Mouse (Mus musculus) heart, adult 18-20 months (tissue): ENCODE measurements at regions not wholly inside any gene's neighbourhood (a gene's known extent, or its start where the extent isn't known, plus 50 kb on each side); places are given as distances from the start of the nearest gene placed in this dataset.
A peak's percentile ranks its signal among the peaks of the same experiment; 100 is the strongest.

Source experiments
- DNase-seq, 2 experiments: peaks; one replicate each; pipeline ENCODE4 v3.0.0; 2021 to 2022; ENCODE audit warnings: mixed read lengths in 1 of 2

- DNase-seq, result no peak
These were observed 231.2 kb upstream of the Msx2 start for GRCm38 (mm10) chr13:53704104-53704503.

DNA sequence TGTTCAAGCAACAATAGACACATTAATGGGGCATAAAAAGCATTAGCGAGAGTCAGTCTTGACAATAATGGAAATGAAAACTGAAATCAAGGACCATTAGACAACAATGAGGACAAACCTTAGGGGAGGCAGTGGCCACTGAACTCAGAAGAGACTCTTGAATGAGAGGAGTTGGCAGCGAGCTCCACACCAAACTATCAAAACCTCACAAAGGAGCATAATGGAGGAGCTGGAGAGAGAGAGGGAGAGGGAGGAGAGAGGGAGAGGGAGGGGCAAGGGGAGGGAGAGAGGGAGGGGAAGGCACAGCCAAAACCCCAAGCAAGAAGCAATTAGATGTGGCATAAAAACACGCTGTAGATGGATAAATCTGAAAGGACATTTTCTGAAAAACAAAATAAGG, 227.4 kb upstream of the Msx2 start:
- DNase-seq, result no peak

DNA sequence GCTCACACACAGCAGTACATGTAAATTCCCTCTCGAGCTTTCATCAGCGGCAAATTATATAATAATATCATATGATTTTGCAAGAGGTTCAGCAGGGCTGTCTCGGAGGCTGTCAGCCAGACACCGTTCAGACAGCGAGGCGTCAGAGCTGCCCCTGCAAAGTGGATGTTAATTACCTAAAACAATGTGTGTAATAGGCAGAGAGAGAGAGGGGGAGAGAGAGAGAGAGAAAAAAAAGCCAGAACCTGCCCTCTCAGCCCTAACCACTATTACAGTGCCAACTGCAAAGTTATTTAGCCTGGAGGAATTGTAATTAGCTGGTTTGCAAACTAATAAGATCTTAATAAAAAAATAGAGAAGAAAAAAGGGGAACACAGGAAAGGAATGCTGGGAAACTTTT, 225.1 kb upstream of the Msx2 start:
- no peak for DNase-seq

DNA sequence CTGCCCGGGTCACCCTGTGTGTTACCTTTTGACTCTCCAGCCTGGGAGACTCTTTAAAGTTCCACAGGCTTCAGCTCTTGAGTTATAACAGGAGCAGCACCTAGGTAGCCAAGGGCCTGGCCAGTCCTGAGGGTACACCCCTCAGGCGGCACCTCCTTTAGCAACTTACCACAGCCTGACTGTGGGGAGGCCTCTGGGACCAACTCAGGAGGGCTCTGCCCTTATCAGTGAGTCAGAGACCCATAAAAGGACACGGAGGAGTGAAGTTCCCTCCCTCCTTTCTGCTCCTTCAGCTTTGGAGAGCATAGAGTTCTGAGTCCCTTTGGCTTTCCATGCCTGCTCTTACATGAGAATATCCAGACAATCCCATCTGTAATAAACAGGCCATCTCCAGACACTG, 222.5 kb upstream of the Msx2 start:
- DNase-seq, result no peak

GRCm38 (mm10) chr13:53688934-53689333, 216.1 kb upstream of the Msx2 start:
- DNase-seq, result no peak

GRCm38 (mm10) chr13:53688489-53688888, 215.6 kb upstream of the Msx2 start:
- peak; percentile 44 to 79 for DNase-seq

- no peak for DNase-seq
These were observed 211.6 kb upstream of the Msx2 start for GRCm38 (mm10) chr13:53684498-53684897.

- no peak for DNase-seq
These were observed 204.3 kb upstream of the Msx2 start for GRCm38 (mm10) chr13:53677187-53677586.

GRCm38 (mm10) chr13:53670361-53670760, 197.5 kb upstream of the Msx2 start:
- DNase-seq, result no peak

DNA sequence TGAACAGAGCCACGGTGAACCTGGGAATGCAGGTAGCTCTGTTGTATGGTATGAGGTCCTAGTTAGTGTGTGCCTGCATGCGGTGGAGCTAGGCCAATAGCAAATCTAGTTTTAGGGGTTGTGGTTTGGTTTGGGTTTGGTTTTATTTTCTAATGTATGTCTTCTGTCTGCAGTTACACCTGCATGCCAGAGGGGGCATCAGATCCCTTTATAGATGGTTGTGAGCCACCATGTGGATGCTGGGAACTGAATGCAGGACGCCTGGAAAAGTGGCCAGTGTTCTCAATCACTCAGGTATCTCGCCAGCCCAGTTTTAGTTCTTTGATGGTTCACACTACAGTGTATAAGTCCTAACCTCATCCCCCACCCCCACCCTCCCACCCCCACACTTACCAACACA, 194.6 kb upstream of the Msx2 start:
- DNase-seq, result no peak

GRCm38 (mm10) chr13:53665592-53665991, 192.7 kb upstream of the Msx2 start:
- no peak for DNase-seq

GRCm38 (mm10) chr13:53664631-53665230, 191.9 kb upstream of the Msx2 start:
- DNase-seq, result peak; percentile 30 to 50

DNA sequence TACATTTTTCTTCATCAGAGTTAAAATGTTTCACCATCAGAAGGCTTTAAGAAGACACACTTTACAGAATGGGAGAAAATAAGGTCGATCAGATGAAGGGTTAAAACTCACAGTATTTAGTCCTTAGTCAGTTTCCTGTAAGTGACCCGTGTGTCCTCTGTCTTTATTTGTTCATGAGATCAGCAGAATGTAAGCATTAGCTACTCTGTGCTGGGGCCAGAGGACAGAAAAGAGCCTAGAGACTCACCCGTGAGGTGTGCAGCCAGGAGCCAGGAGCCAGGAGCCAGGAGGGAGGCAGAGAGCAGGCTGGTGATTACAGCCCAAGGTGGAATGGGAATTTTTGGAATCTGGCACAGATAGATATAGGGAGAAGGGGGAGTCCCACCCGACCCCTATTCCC, 180.0 kb upstream of the Msx2 start:
- DNase-seq, result no peak

- no peak for DNase-seq
These were observed 175.5 kb upstream of the Msx2 start for GRCm38 (mm10) chr13:53648353-53648752.

DNA sequence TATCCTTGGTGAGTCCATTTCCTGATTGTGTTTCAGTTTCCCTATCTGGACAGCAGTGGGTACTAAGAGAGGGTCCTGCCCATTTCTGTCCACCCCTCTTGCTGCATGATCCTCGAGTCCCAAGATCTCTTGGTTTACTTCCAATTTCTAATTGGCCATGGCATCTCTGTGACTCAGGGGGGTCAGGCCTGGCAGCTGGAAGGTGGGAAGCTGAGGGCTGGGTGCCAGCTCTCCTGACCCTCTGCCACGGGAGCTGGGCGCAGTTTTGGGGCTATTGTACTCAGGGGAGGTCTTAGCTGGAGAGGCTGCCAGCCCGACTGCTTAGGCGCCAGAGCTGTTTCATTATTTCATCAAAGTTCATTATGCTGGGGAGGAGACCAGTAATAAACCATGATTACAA, 169.7 kb upstream of the Msx2 start:
- DNase-seq, result no peak

GRCm38 (mm10) chr13:53639584-53639983, 166.7 kb upstream of the Msx2 start:
- DNase-seq, result no peak

DNA sequence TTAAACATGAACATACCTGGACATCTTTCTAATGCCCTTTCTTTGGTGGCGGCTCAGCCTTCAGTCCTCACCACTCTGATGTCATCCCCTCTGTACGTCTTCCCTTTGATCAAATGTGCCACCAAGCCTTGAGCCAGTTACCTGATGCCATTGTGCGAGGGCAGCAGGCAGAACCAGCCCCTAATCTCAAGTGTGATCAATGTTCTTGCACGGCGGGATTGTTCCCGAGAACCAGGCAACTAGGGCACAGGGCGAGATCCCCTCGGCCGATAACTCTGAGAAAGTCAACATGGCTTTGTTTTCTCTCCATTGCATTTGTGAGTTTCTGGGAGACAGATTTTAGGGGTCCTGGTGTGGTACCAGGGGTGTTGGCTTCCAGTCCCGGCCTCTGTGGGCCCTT, 166.2 kb upstream of the Msx2 start:
- no peak for DNase-seq

DNA sequence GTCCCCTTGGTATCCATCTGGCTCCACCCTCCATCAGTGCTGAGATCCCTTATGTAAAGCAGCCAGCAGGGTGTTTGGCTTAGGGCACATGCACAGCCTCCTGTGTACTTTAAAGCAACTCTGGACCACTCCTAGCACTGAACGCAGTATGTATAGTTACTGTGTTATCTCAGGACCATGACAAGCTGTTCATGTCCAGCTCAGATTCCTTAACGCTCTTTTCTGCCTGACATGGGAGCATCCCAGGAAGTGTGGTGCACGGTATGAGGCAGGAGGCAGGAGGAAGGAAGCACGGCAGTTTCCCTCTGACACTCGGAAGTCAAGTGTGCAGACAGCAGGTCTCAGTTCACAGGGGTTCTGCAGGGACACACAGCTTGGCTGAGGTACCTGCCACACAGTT, 163.1 kb upstream of the Msx2 start:
- no peak for DNase-seq

- DNase-seq, result no peak
These were observed 161.8 kb upstream of the Msx2 start for GRCm38 (mm10) chr13:53634637-53635203.

GRCm38 (mm10) chr13:53598050-53598449, 125.2 kb upstream of the Msx2 start:
- DNase-seq, result no peak

DNA sequence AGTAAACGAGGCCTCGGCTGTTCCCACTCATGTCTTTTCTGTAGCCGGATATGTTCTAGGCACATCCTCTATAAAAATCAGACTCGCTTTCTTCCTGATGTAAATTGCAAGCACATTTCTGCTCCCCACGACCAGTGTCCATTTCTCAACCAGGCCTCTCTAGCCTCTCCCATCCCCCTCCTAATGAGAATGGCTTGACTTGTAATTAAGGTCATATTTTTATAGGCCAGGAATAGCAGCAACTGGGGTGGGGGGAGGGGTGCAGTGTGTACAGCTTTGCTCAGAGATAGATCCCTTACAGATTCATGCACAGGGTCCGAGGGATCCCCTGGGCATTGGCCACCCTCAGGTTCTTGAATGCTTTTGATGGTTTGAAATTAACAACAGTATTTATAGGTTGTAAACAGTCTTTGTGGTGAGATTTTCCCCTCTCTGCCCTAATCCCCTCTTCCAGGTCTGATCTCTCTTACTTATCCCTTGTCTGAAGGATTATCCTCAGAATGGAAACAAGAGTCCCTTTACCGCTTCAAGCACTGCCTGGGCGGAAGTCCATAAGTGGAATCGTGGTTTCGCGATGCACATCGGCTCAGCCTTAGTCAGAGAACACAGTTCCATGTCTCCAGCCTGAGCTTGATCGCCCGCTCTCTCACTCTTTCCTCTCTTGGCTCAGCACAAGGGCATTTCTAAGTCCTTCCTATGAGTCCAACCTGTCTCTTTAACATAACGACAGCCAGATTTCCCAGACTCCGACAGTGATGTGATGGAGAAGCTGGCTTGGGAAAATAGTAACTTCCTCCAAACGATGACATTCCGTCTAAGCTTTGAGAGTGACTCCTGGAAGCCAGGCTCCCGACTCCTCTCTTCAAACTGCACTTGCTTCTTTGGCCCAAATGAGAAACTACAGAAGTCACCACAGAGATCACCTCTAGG, 124.3 kb upstream of the Msx2 start:
- DNase-seq, result no peak

- DNase-seq, result peak in 1 of 2 experiments; percentile 6
These were observed 119.9 kb upstream of the Msx2 start for GRCm38 (mm10) chr13:53592755-53593154.

DNA sequence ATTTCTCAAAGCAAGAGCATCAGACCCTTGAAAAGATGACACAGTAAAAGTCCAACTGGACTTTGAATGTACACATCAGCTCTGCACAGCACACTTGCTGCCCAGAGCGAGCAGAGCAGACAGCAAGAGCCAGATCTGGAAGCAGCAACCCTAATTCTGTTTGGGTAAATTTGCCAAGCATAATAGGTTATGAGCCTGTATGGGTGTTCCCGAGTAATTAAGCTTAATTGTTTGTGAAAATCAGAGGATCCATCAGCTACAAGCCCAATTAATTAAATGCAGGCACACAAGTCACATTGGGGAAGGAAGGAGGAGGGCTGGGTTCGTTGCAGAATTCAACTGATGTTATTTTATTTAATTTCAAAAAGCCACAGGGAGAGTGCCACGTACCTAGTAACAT, 113.9 kb upstream of the Msx2 start:
- no peak for DNase-seq
